Mouse (Mus musculus) CD4-positive, CD25-positive, alpha-beta regulatory T cell, adult 4 months (primary cell): ENCODE results near the gene Gpr153. TPM values are rescaled to one million over a fixed set of nuclear protein-coding genes. Genes with fewer than 3 reads are reported as not detected.
A peak's percentile ranks its signal among the peaks of the same experiment; 100 is the strongest.

Experiments used
- ATAC-seq: one replicate; pipeline ENCODE4 v1.8.0; 2017
- polyA plus RNA-seq, 2 experiments: library from polyadenylated mRNA; unstranded; fragments of 100-300 nt; shearing (Covaris generic); gene quantifications; one replicate each; pipeline ENCODE4 v1.2.1; 2017

Gpr153 gene
- polyA plus RNA-seq, 2 experiments from 2014 or later = 0.13 TPM; not detected in 1

DNA sequence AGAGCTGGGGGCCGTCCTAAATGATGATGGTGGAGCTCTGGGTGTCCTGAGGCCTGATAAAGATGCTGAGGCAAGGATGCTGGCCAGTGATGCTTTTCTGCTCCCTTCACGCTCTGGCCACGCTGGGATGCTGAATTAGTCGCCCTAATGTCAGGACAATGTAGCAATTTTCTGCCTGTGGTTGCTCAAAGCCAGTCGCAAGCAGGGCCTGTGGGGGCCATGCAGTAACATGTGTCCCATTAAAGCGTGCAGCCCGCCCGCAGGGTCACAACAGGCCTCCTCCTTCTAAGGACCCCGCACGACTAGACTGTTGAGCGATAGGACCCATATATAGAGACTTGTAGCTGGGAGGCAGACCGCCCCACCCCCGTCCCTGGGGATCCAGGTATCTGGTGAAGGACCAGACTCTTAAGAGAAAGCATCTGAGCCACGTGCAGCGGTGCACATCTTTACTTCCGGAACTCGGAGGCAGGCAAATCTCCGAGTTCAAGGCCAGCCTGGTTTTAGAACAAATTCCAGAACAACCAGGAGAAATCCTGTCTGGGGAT is 14.4 kb downstream of the Gpr153 start:
- no peak for ATAC-seq

DNA sequence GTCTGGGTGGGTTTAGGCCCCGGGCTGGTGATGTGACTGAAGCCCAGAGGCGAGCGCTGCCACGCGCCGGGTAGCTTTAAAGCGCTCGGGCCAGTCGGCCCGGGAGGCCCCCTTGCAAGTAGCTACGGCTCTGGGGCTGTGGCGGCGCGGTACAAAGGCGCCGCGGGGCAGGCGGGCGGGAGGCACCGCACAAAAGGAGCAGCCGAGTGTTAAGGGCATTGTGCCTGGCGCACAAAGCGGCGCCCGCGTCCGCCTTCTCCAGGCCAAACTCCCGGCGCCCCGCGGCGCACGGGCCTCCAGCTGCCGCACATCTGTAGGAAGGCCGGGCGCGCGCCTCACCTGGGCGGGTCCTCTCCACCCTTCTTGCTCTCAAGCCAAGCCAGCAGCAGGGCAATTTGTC is 16.4 kb downstream of the Gpr153 start:
- ATAC-seq = no peak

DNA sequence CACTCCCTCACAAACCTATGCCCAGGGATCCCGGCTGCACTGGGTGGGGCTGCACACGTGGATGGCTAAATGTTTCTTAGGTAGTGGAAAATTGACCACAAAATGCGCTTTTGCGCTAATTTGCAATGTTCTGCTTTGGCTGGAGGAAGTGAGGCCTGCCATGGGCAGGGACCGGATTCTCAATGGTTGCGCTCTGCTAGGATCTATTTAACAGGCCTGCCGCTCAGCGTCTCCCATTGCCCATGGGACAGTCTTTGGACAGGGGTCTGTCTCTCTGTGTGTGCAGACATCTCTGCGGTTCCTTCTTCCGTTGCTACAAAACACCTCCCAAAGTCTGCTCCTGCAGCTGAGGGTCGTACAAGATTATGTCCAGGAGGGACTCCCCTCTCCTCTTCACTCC is 17.0 kb downstream of the Gpr153 start:
- no peak for ATAC-seq

DNA sequence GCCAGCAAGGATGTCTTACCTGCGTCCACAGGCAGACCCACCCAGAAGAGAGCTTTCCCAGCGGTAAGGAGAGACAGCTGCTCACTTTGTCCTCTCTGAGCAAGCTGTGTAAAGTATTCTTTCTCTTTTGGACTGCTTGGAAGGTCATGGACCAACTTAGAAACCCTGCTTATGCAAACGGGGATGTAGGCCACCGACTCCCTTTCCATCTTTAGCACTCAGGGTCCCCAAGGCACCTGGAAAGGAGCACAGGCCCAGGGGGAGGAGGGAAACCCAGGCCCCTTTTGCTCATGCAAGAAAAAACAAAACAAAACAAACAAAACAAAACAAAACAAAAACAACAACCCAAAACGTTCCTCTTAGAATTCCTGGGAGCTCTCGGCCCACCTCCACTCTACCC is 17.5 kb downstream of the Gpr153 start, which contains the start of gene Hes3:
Gene Hes3, minus strand, starts transcription at position 101 of the 400 bp plus-strand sequence.
- ATAC-seq = no peak

DNA sequence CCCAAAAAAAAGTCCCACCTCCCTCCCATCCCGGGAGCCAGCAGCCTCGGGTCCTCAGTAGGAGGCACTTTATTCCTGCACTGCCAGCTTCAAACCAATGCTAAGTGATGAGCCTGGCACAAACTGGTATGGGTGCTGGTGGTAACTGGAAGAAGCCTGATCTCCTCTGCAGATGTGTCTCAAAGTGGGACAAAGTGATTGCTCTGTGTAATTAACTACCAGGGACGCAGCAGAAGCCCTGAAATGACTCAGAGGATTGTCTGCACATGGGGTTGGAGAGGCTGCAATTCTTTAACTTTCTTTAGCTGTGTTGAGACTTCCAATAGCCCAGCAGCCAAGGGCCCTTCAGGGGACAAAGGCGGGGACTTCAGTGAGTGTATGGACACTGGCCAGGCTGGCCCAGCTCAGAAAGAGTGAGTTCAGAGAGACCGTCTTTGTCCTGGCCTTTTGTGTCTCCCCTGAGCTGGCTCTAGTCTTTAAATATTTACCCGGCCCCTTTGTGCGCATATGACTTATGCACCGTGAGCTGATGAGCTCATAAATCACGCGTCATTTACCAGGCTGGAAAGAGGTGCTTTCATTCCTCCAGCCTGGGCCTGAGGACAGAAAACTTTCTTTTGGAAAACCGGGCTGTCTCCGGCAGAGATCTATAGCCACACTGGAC is 18.2 kb downstream of the Gpr153 start:
- ATAC-seq = no peak

DNA sequence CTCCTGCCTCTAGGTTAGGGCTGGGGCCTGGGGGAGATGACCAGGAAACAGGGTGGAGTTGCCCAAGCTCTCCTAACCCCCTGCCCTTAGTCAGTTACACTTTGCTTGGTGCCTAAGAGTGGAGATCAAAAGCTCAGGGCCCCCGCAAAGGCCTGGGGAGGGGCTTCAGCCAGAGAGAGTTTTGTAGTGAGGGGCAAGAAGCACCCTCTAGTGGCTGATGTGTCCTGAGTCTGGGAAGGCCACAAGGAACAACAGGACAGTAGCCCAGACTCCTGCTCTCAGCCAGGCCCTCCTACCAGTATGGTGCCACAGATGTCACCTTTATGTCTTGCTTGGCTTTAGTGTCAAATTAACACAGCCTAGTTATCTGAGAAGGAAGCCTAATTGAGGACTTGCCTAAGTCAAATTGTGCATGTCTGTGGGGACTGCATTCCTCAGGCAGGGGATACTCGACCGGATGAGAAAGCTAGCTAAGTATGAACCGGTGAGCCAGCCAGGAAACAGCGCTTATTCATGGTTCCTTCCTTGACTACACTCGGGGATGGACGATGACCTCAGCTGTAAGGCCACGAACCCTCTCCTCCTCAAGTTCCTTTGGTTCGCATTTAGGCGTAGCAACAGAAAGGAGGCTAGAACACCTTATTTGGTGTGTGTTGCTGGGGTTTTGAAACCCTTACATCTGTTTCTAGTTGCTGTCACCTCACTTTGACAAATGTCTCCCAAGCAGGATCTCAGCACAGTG is 20.3 kb downstream of the Gpr153 start:
- no peak for ATAC-seq

DNA sequence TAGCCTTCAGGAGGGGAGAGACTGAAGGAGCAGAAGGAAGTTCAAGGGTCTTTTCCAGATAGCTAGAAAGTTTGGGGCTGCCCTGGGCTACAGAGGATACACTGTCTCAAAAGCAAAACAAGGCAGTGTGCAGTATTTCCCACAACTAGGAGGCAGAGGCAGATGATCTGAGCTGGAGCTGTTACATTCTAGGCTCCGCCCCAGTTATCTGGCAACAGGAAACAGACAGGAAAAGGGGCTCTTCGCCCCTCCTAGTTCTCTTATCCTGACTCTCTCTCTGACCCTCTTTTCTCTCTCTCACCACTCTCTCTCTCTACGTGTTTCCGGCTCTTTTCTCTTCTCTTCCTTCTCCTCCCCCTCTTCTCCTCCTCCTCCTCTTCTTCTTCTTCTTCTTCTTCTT is 21.9 kb downstream of the Gpr153 start:
- peak; percentile 11 for ATAC-seq

DNA sequence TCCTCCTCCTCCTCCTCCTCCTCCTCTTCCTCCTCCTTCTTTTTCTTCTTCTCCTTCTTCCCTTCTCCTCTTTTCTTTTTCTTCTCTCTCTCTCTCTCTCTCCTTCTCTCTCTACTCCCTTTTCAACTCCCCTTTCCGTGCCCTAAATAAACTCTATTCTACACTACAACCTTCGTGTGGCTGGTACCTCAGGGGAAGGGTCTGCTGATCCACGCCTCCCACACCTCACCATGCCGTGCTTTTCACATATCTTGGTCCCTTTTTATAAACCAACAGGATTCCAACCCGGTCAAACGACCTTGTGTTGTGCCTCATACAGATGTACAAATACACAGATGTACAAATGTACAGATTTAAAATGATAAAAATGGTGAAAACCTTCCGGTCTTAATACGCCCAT is 22.3 kb downstream of the Gpr153 start:
- no peak for ATAC-seq

DNA sequence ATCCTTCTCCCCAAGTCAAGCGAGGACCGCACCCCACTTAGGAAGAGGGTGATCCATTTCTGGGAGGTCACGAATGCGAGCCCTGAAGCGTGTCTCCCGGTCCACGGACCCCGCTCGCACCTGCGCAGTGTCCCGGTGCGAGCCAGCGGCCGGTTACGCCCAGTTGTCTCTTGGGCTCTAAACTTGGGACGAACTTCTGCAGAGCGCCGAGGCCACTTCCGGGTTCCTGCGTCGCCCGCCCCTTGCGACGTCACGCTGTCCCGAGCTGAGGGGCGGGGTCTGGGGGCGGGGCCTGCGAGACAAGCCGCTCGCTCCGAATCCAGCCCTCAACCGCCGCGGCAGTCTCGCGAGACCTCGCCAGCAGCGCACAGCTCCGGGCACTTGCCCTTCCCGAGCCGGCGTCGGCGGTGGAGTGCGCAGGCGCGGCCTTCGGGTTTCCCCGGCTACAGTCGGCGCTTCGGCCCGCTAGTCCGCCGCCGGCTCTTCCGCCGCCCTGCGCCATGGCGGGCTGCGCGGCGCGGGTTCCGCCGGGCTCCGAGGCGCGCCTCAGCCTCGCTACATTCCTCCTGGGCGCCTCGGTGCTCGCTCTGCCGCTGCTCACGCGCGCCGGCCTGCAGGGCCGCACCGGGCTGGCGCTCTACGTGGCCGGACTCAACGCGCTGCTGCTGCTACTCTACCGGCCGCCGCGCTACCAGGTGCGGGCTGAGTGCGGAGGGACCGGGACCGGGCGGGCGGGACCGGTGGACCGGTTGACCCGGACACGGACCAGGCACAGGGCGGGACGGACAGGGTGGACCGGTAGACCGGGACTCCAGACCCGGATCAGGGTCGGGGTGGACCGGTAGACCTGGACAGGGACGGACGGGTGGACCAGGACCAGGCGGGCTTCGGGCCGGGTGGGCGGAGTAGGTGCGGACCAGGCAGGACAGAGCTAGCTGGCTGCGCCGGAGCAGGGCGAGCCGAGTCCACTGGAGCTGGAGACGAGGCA is 23.1 kb downstream of the Gpr153 start, which contains the start of gene Icmt:
Gene Icmt, plus strand, starts transcription at position 354 of the 988 bp plus-strand sequence.
- peak; percentile 91 for ATAC-seq

DNA sequence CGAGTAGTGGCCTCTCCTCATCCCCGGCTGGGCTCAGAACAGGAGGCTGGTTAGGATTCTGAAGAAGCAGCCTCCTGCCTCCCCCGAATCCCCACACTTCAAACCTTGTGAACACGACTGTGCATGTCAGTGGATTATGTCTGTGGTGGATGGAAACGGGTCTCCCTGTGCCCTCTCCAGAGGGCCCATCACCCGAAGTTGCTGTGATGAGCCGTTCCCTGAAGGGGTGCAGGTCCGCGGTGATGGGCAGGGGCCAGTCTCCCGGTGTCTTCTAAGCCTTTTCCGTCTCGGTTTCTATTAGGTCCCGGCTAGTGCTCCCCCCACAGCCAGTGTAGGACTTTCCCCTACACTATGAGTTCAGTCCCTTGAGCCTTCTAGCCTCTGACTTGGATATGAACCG is 24.8 kb downstream of the Gpr153 start:
- ATAC-seq = no peak

DNA sequence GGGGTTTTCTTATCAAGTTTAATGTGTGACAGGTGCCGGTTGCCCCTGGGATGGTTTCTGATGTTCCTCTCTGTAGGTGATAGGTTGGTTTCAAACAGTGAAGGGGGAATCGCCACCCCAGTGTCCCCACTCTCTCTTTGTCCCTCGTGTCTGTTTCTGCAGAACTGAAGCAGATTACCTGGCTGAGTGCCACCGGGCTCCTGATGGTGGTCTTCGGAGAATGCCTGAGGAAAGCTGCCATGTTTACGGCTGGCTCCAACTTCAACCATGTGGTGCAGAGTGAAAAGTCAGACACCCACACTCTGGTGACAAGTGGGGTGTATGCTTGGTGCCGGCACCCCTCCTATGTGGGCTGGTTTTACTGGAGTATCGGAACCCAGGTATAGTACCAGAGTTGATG is 26.3 kb downstream of the Gpr153 start:
- ATAC-seq = no peak

DNA sequence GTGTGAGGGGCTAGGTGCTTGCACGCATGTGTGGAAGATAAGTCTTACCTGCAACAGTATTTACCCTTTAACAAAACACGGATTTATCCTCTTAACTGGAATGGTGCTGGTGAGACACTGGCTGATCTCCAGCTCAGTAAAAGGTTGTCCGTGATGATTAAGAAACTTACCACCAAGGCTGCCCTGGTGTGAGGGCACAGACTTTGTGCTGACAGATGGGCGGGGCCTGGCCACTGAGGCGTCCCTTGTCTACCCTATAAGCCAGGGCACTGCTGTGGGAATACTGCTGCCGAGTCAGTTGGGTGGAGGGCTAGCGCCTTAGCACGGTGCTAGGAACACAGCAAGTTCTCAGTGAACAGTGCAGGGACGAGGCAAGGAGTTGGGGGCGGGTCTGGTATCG is 28.0 kb downstream of the Gpr153 start:
- ATAC-seq = no peak

DNA sequence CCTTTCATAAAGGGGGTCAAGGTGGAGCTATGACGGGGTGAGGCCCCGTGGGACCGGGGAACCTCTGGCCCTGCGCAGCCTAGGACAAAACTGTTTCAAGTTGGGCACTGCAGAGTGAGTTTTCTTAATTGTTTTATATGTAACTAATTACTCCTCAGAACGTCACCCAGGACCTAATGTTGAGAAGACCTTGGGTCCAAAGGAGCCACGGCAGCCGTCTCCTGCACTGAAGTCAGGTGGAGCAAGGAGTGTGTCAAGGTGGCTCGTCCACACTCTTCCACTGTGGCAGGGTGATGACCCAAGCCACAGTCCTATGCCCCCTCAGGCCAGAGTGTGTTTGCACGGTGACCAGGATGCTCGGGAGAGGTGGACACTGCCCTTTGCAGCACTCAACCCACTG is 29.1 kb downstream of the Gpr153 start:
- no peak for ATAC-seq

DNA sequence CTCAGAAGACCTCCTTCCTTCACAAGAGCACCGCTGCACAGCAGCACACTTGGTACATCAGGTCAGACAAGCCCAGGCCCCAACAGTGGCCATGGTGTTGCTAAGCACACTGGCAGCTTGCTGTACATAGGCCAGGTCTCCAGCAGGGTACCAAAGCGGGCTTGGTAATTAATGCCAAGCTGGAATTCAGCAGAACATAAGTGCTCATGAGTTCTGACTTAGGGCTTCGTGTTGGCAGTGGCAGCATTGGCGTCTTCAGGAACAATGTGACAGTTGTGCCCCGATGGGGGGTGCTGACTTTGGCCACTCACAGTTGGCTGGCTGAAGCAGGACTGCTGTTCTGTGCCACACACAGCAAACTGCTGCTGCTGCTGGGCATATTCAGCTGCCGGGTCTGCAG is 30.7 kb downstream of the Gpr153 start:
- no peak for ATAC-seq

DNA sequence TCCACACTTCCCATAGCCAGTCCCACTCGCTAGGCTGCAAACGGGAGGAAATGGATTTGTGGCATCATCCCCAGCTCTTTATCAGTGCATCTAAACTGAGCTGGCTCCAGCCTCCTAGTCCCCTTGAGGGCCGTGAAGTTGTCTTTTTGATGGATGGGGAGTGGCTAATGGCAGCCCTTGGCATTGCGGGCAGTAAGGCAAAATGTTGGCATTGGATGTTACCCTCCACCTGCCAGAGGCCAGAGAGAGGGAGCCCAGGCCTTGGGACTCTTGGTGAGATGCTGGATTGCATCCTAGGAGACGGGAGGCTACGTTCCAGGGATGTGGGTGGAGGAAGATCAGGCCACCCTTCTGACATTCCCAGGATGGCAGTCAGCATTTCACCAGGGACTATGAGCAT is 32.0 kb downstream of the Gpr153 start:
- no peak for ATAC-seq

DNA sequence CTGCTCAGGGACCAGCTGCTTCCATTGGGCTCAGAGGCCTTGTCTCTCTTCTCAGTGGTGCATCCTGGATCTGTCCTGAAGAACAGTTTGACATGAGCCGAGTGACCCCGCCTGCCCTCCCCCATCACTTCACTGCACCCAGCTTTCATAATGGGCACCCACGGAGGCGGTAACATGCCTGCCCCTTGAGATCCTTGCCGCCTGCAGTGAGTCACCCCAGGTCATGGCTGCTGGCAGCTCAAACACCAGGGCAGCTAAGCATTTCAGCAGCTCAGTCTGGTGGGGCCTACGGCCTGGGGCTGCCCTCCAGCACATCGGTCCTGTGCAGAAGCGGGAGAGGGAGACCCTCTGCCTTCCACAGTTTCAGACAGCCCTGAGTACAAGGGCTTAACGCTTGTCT is 33.5 kb downstream of the Gpr153 start:
- ATAC-seq = no peak

DNA sequence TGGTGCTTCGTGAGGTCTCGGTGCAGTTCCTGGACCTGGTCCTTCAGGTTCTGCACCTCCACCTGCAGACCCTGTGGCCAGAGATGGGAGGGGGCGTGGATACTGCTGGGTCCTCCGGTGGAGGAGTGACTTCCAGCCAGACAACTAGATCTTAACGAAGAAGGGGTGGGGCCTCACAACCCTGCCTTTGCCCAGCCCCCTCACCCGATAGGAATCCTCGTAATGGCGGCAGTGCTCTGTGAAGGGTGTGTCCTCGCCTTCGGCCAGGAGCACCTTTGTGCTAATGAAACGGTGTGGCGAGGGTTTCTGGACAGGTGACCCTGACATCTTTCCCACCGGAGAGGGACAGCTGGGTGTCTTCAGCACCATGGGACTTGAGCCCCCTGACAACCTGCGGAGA is 38.2 kb downstream of the Gpr153 start:
- ATAC-seq = no peak

DNA sequence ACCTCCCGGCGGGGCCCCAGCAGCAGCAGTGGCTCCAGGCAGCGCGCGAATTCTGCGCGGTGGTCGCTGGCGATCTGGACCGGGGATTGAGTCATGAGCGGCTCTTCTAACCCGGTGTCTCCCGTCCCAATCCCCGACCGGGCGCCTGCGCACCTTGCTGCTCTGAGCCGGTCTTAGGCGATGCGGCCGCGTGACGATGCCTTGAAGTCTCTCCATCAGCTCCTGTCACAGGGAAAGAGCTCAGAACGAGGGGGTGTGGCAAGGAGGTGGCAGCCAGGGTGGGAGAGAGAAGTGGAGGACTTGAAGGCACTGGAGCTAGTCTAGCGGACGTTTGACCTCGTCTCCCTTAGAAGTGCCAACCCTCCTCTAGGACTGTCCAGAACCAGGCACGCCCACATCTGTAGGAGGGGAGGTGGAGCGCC is 39.2 kb downstream of the Gpr153 start:
- ATAC-seq = peak; percentile 60

DNA sequence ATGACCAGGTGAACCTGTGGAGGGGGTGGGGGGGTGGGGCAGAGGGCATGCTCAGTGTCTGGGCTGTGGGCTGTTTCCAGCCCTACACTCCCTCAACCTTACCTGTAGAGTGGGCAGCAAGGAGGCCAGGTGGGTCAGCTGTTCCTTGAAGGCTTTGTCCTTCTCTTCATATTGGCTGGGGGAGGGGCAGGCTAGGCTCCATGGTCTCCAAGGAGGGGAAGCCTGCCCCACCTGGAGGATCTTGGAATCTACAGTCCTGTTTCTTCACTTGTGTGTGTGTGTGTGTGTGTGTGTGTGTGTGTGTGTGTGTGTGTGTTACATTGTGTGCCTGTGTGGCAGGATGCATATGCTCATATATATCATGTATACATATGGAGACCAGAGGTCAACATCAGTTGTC is 39.9 kb downstream of the Gpr153 start:
- ATAC-seq = no peak

DNA sequence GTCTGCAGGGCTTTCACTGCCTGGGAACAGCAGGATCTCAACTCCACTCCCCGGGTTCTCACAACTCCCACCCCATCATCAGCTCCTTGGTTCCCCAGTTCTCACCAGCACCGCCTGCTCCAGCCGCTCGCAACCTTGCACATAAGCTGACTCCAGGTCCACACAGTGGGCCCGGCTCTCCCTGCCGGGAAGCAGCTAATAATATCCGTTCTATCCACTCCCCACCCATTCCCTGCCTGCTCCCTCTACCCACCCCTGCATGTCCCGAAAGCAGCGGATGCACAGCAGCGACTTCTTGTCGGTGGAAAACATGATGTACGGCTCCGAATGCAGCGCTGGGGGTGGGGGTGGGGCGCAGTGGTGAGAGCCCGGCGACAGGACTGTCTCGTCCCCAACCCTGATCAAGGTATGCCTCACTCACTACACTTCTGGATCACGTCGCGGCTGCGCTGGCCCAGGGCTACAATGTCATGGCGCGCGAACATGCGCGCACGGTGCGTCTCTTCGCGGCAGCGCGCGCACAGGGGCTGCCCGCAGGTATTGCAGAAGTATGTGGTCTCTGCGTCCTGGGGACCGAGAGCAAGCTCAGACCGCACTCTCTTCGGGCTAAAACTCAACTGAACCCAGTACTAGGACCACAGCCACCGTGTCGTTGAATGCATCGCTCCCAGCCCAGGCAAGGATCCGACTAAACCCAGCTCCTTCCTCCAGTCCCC is 41.6 kb downstream of the Gpr153 start:
- ATAC-seq = no peak

DNA sequence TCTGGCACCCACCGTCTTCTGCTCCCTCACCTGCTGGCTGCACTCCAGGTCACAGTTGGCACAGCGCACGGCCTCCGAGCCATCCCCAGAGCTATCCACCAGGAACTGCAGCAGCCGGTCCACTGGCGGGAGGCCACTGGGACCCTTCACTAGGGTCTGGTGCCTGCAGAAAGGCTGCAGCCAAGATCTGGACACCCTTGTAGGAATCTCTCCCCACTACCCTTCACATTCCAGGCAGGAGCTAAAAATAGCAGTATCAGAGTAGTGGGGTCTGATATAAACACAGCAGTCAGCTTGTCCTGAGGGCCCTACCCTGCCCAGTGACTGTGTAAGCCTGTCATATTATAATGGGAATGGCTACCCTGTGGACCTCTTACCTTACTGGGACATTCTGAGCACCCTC is 43.6 kb downstream of the Gpr153 start:
- ATAC-seq = no peak
